Mouse (Mus musculus) cerebellum, postnatal 36 days (tissue): ENCODE measurements around the gene Zbtb7b.

ENCODE experiments used
- DNase-seq, 2 experiments: peaks; one replicate each; pipeline ENCODE4 v3.0.0; 2021 to 2022; ENCODE audit warnings: mixed read lengths in 2 of 2

The Zbtb7b gene

GRCm38 (mm10) chr3:89332476-89332875 is 62.1 kb downstream of the Zbtb7b start:
- no peak for DNase-seq

GRCm38 (mm10) chr3:89332013-89332412 is 62.6 kb downstream of the Zbtb7b start:
- no peak for DNase-seq

GRCm38 (mm10) chr3:89331561-89331960 is 63.0 kb downstream of the Zbtb7b start:
- DNase-seq, result no peak

- DNase-seq, result no peak
Measured at GRCm38 (mm10) chr3:89330948-89331347, 63.6 kb downstream of the Zbtb7b start.

- no peak for DNase-seq
Measured at GRCm38 (mm10) chr3:89330346-89330745, 64.2 kb downstream of the Zbtb7b start.

GRCm38 (mm10) chr3:89328623-89329022 is 66.0 kb downstream of the Zbtb7b start:
- no peak for DNase-seq
